Mouse (Mus musculus): Measurements from ENCODE around the gene Dner.

Gene Dner

DNA sequence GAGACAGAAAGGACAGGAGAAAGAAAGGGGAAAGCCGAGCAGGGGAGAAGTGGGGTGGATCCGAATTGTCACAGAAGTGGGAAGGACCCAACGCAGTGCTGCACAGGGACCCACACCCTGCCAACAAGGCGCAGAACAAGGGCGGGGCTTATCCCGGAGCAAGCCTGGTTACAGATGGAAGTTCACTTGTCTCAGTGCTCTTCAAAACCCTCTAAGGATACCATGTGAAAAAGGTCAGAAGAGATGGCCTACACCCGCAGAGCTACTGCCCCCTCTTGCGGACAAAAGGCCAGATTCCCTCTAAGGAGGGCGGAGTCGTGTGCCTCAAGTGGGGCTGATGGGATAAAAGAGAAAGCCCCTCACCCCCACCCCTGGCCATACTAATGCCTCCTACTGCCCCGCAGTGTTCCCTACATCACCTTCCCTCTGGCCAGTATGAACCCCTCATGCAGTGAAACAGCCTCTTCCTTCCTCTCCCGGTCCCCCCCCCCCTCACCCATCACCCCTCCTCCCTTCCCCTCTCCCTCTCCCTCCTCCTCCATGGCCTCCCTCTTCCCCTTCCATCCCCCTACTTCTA is 73.0 kb downstream of the Dner start:
- DNase-seq = no peak

- no peak for DNase-seq
These were observed 74.7 kb downstream of the Dner start for GRCm38 (mm10) chr1:84621308-84621707.

GRCm38 (mm10) chr1:84619131-84619760 is 76.8 kb downstream of the Dner start:
- no peak for DNase-seq

- no peak for DNase-seq
These were observed 77.9 kb downstream of the Dner start for GRCm38 (mm10) chr1:84618094-84618493.

DNA sequence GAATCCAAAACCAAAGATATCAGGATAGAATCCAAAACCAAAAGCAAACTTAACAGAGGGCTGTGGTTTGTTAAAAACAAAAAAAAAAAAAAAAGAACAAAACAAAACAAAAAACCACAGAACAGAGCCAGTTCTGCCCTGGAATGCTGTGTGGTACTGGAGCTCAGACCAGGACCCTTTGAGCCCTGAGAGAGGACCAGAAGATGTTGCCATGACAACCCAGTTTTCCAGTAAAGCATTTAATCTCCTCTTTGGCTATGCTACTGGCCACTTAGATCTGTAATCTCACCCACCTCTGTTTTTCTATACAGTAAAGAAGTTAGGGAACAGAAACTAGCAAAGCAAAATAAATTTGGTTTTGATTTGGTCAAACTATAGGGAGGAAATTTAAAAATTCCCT is 79.9 kb downstream of the Dner start:
- DNase-seq = no peak

GRCm38 (mm10) chr1:84614596-84614995 is 81.4 kb downstream of the Dner start:
- DNase-seq = no peak

GRCm38 (mm10) chr1:84613119-84613518 is 82.9 kb downstream of the Dner start:
- DNase-seq = no peak

GRCm38 (mm10) chr1:84611331-84611730 is 84.7 kb downstream of the Dner start:
- no peak for DNase-seq

- no peak for DNase-seq
These were observed 97.0 kb downstream of the Dner start for GRCm38 (mm10) chr1:84599025-84599424.

DNA sequence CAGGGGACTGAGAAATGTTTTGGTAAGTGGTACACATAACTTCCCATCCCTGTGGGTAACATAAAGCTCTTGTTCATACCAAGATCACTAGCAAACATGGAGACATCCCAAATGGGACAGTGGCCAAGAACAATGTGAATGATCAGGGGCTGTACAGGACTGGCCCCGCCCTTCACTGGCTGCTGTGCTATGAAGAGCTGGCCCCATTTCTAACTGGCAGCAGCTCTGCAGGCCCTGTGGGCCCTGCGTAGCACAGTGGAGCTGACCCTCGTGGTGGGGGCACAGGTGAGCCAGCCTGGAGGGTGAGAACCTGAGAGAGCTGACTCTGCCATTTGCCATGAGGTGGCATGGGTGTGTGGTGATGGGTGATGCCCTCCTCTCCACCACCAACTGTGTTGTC is 100.0 kb downstream of the Dner start:
- no peak for DNase-seq

DNA sequence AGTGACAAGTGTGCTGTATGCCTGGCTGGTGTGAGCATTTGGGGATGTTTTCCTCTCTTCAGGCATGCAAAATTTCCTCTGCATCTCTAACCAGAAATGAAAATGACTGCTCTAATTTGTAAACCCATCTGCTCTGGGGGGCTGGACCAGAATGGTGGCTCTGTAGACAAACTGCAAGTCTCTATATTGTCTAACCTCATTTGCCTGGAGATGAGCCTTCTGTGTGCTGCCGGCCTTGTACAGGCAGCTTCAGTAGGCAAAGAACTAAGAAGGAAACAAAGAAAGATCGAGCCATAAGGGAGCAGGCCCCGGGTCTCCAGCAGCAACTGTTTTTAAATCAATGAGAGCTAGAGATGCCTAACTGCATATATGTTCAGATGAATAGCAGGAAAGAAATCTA is 103.6 kb downstream of the Dner start:
- no peak for DNase-seq

GRCm38 (mm10) chr1:84590534-84590933 is 105.5 kb downstream of the Dner start:
- DNase-seq = no peak

DNA sequence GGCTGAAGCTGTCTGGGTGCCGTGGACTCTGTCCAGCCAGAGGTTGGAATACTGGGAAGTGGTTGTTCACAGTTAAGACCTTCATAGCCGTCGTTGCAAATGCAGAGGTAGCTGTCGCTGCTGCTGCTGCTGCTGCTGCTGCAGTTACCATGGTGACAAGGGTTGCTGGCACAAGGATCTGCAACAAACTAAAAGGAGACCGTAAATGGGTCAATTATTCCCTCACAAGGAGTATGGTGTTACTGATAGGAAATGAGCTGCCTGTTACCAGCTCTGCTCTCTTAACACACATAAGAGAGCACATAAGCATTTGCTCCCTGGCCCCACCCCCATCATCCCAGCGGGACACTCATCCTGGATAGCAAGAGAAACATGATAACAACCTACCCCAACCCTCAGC is 110.6 kb downstream of the Dner start:
- no peak for DNase-seq

- no peak for DNase-seq
These were observed 114.2 kb downstream of the Dner start for GRCm38 (mm10) chr1:84581812-84582211.

GRCm38 (mm10) chr1:84561841-84562240 is 134.2 kb downstream of the Dner start:
- DNase-seq = no peak

DNA sequence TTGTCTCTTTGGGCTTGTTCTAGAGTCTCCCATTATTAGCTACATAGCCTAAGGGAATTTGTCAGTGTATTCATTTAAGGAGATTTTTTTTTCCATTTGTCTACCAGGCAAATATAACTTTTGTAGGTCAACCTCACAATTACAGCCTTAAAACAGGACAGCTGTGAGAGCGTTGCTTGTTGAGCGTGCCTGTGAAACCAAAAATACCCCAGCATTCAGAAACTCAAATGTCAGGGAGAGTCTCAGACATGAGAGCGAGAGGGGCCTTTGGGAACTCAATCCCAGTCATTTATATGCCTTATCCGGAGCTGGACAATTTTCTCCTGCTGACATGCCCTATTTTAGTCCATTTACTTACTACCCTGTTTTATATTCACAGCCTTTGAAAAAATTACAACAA is 134.6 kb downstream of the Dner start:
- no peak for DNase-seq

- DNase-seq = no peak
These were observed 139.2 kb downstream of the Dner start for GRCm38 (mm10) chr1:84556546-84557511.

DNA sequence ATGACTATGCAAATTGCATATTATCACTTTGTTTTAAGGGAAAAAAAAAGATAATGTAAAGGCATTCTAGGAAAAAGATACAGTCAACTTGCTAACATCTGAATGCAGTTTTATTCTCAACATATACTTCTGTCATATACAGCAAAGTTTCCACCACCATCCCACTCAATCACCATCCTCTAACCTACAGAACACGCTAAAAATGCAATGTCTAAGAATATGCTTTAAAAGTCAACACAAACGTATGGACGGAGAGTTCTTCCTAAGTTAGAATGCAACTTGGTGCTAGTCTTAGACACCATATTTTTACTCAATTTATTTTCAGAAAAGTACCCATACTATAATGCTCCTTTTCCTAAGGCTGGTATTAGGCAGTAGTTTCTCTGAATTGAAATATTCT is 144.0 kb downstream of the Dner start:
- DNase-seq = no peak

DNA sequence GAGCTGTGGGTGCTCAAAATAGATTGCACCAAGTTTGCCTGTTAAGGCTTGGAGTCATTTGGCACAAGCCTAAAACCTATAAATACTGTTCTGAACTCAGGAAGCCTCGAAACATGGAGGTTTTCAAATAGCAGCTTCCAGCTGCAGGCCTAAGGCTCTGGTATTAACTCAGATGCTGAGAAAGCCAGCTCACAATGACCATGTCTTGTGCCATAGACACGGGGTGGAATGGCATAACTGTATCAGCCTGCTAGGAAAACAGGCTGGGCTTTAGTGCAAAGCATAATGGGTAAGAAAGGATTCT is 146.0 kb downstream of the Dner start:
- DNase-seq = no peak

GRCm38 (mm10) chr1:84549367-84550064 is 146.5 kb downstream of the Dner start:
- DNase-seq = no peak

GRCm38 (mm10) chr1:84536069-84536468 is 160.0 kb downstream of the Dner start:
- DNase-seq = no peak

DNA sequence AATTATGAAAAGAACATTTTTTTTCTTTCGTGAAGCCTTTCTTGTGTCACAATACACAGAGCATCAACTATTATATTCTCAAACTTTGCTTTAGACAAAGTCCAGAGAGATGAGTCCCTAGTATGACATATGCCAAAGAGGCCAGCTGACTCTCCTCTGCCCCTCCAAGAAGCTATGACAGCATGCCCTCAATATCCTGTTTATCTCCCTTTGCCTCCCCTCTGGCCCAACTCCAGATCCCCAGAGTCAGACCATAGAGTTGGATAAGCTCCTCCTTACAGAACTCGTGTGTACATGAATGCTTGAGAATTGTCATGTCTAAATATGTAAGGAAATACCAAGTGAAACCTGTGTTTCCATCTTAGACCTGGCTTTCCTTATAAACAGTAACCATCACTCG is 170.5 kb downstream of the Dner start:
- no peak for DNase-seq

GRCm38 (mm10) chr1:84524413-84524812 is 171.6 kb downstream of the Dner start:
- DNase-seq = no peak

GRCm38 (mm10) chr1:84522963-84523280 is 173.1 kb downstream of the Dner start:
- DNase-seq = no peak
